Mouse (Mus musculus) cerebral cortex, adult 2 months (tissue): ENCODE measurements around the gene Gpkow.

Experiments
- WGBS: fragments of 180-500 bp; shearing (Covaris S2); methylation state at CpG from one replicate; pipeline ENCODE4 v1.1.7; 2018; 5-methylcytosine and 5-hydroxymethylcytosine counted together

Gpkow gene

GRCm38 (mm10) chrX:7688321-7688720 is 8.6 kb upstream of the Gpkow start:
- 96% methylated on average over 2 of the region's 2 CpGs for WGBS

GRCm38 (mm10) chrX:7690486-7690885 is 6.4 kb upstream of the Gpkow start:
- WGBS: 81% methylated on average over 3 of the region's 3 CpGs

- 26% methylated on average over 4 of the region's 4 CpGs for WGBS
These were observed 4.1 kb upstream of the Gpkow start for GRCm38 (mm10) chrX:7692862-7693261.

- WGBS: 37% methylated on average over 6 of the region's 6 CpGs
These were observed 411 bp upstream of the Gpkow start for GRCm38 (mm10) chrX:7696520-7696919.

- 21% methylated on average over 6 of the region's 12 CpGs for WGBS
These were observed 16.8 kb downstream of the Gpkow start for GRCm38 (mm10) chrX:7713764-7714134.

GRCm38 (mm10) chrX:7714135-7714899 is 17.4 kb downstream of the Gpkow start, which contains the start of gene Wdr45:
Gene Wdr45 (plus strand): TSS chrX:7714333.
- WGBS: 10% methylated on average over 45 of the region's 60 CpGs

- WGBS: 36% methylated on average over 1 of the region's 1 CpGs
These were observed 19.1 kb downstream of the Gpkow start for GRCm38 (mm10) chrX:7716058-7716457.

- WGBS: 9% methylated on average over 22 of the region's 22 CpGs
These were observed 24.8 kb downstream of the Gpkow start, which contains the start of gene Gm45208 for GRCm38 (mm10) chrX:7721514-7722281. Gene Gm45208 (plus strand): TSS chrX:7722245.

- WGBS: 7% methylated on average over 11 of the region's 11 CpGs
These were observed 25.3 kb downstream of the Gpkow start for GRCm38 (mm10) chrX:7722282-7722611.

- WGBS: 14% methylated on average over 4 of the region's 4 CpGs
These were observed 25.8 kb downstream of the Gpkow start for GRCm38 (mm10) chrX:7722691-7723090.

GRCm38 (mm10) chrX:7724135-7724534 is 27.2 kb downstream of the Gpkow start:
- WGBS: 88% methylated on average over 7 of the region's 7 CpGs

- 94% methylated on average over 11 of the region's 12 CpGs for WGBS
These were observed 28.9 kb downstream of the Gpkow start for GRCm38 (mm10) chrX:7725841-7726240.

GRCm38 (mm10) chrX:7727176-7727575 is 30.2 kb downstream of the Gpkow start:
- WGBS: 84% methylated on average over 13 of the region's 13 CpGs

- 3% methylated on average over 42 of the region's 42 CpGs for WGBS
These were observed 31.4 kb downstream of the Gpkow start, which contains the start of gene Praf2 for GRCm38 (mm10) chrX:7728215-7728921. Gene Praf2 (plus strand): TSS chrX:7728439.

- 19% methylated on average over 4 of the region's 4 CpGs for WGBS
These were observed 32.0 kb downstream of the Gpkow start for GRCm38 (mm10) chrX:7728922-7729265.

- WGBS: 57% methylated on average over 14 of the region's 26 CpGs
These were observed 36.7 kb downstream of the Gpkow start for GRCm38 (mm10) chrX:7733571-7734156.

- 66% methylated on average over 14 of the region's 14 CpGs for WGBS
These were observed 42.6 kb downstream of the Gpkow start for GRCm38 (mm10) chrX:7739336-7740081.

GRCm38 (mm10) chrX:7740082-7740819 is 43.3 kb downstream of the Gpkow start:
- WGBS: 77% methylated on average over 10 of the region's 10 CpGs

- WGBS: 69% methylated on average over 5 of the region's 5 CpGs
These were observed 44.2 kb downstream of the Gpkow start for GRCm38 (mm10) chrX:7741103-7741502.

GRCm38 (mm10) chrX:7743470-7743869 is 46.5 kb downstream of the Gpkow start:
- 40% methylated on average over 5 of the region's 5 CpGs for WGBS

- 68% methylated on average over 1 of the region's 1 CpGs for WGBS
These were observed 48.0 kb downstream of the Gpkow start for GRCm38 (mm10) chrX:7744940-7745339.
